Mouse (Mus musculus) testis, adult 2 months (tissue): ENCODE data around the gene Oasl1.

Experiments used
- CTCF ChIP-seq: fragments of 200-500 bp; IDR thresholded peaks from 2 replicates; pipeline ENCODE4 v1.5.1; 2012; ENCODE audit warnings: low read depth, mild to moderate bottlenecking, inconsistent platforms, low read length, moderate library complexity; ENCODE audit not compliant: control insufficient read depth, insufficient read depth, insufficient replicate concordance
- POLR2A ChIP-seq: fragments of 200-500 bp; IDR thresholded peaks from 2 replicates; pipeline ENCODE4 v1.6.1; 2012; ENCODE audit warnings: low read depth, mild to moderate bottlenecking, inconsistent platforms, low read length, moderate library complexity; ENCODE audit not compliant: control insufficient read depth

GRCm38 (mm10) chr5:114978473-114978872 is 55.4 kb downstream of the Oasl1 start:
- TF ChIP-seq CTCF (no peak), POLR2A (no peak)
